Mouse (Mus musculus) midbrain, embryonic 10.5 days (tissue): ENCODE results near the gene Sucla2. TPM values are rescaled to one million over a fixed set of nuclear protein-coding genes. Genes with fewer than 3 reads are reported as not detected.
"Not testable (repeated sequence)": the region's sequence is repeated elsewhere in the genome, so short reads cannot be mapped to it uniquely, and the experiment has no call there.

Experiments used
- DNase-seq: peaks from one replicate; pipeline ENCODE4 v3.0.0-alpha.2; 2017; ENCODE audit warnings: low spot score
- H3K27ac ChIP-seq: fragments of 300-500 bp; sonication (generic); replicated peaks from 2 replicates; pipeline ENCODE4 v1.5.1; 2016; ENCODE audit warnings: mild to moderate bottlenecking
- H3K27me3 ChIP-seq: fragments of 300-500 bp; sonication (generic); 2 replicates; pipeline ENCODE4 v1.6.1; 2016; ENCODE audit warnings: low read depth, mild to moderate bottlenecking; ENCODE audit not compliant: poor library complexity, severe bottlenecking
- H3K36me3 ChIP-seq: fragments of 300-500 bp; sonication (generic); 2 replicates; pipeline ENCODE4 v1.6.1; 2016; ENCODE audit warnings: mild to moderate bottlenecking, moderate library complexity
- H3K4me1 ChIP-seq: fragments of 300-500 bp; sonication (generic); 2 replicates; pipeline ENCODE4 v1.6.1; 2016
- H3K4me3 ChIP-seq: fragments of 300-500 bp; sonication (generic); 2 replicates; pipeline ENCODE4 v1.5.1; 2016; ENCODE audit warnings: mild to moderate bottlenecking, moderate library complexity
- H3K9me3 ChIP-seq: fragments of 300-500 bp; sonication (generic); replicated peaks from 2 replicates; pipeline ENCODE4 v1.6.1; 2016; ENCODE audit warnings: mild to moderate bottlenecking
- WGBS: fragments of 180-500 bp; shearing (Covaris S2); methylation state at CpG from one replicate; pipeline ENCODE4 v1.1.7; 2016; 5-methylcytosine and 5-hydroxymethylcytosine counted together
- polyA plus RNA-seq: library from polyadenylated mRNA; unstranded; fragments of >200 nt; fragmentation: Nextera tagmentation; extraction: Ambion mirVana; gene quantifications from 2 replicates; pipeline ENCODE4 v1.2.1, GENCODE M21; 2016

Sucla2 gene
- polyA plus RNA-seq, 1 experiment from 2014 or later: 109 TPM

GRCm38 (mm10) chr14:73501283-73501682 is 23.8 kb upstream of the Sucla2 start:
- Histone ChIP-seq H3K9me3 (no peaks in the 10 kb centered on the region), H3K36me3 (no peaks in the 10 kb centered on the region), H3K4me3 (no peak overlapping the region), H3K27ac (no peak overlapping the region), H3K4me1 (no peaks in the 10 kb centered on the region), H3K27me3 (no peaks in the 10 kb centered on the region)
- DNase-seq: no peak
- WGBS: 93% methylated on average over 9 of the region's 9 CpGs

- Histone ChIP-seq H3K27me3 (no peaks in the 10 kb centered on the region), H3K4me1 (no peaks in the 10 kb centered on the region), H3K27ac (no peak overlapping the region), H3K9me3 (no peaks in the 10 kb centered on the region), H3K4me3 (no peak overlapping the region), H3K36me3 (no peaks in the 10 kb centered on the region)
- WGBS: 76% methylated on average over 6 of the region's 6 CpGs
- DNase-seq: no peak
Measured at GRCm38 (mm10) chr14:73501721-73502120, 23.4 kb upstream of the Sucla2 start.

GRCm38 (mm10) chr14:73502591-73503184 is 22.4 kb upstream of the Sucla2 start:
- Histone ChIP-seq H3K4me3 (no peak overlapping the region), H3K27me3 (no peaks in the 10 kb centered on the region), H3K4me1 (no peaks in the 10 kb centered on the region), H3K9me3 (no peaks in the 10 kb centered on the region), H3K36me3 (no peaks in the 10 kb centered on the region), H3K27ac (no peak overlapping the region)
- DNase-seq: no peak
- WGBS: 73% methylated on average over 7 of the region's 7 CpGs

DNA sequence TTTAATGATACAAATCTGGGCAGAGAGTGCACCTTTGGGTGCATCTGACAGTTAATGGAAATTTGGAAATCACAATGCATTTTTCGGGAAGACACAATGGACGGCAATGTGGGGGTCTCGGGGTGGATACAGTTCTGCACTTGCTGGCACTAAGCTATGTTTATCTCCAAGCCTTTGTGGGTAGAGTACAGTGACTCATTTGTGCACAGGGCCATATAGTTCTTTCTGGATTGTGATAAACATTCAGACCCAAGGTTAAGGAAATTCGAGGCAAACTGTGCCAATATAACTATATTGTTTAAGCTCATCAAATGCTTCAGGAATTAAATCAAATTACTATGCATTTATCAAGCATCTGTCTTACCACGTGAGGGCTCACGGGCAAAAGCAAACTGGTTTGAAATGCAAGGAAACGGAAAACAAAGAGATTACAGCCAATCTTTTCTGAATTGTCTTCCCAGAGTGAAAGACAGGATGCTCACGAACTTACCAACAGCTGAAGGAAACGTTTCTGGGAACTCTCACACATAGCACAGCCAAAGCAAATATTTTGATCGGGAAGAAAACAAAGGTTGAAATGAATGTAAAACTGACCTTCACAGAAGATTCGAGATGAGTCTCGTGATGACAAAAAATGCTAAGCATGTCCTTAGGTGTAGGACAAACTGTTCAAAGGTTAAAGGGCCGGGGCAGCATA is 21.7 kb upstream of the Sucla2 start:
- Histone ChIP-seq H3K36me3 (no peaks in the 10 kb centered on the region), H3K27ac (no peak overlapping the region), H3K4me1 (no peaks in the 10 kb centered on the region), H3K9me3 (no peaks in the 10 kb centered on the region), H3K27me3 (no peaks in the 10 kb centered on the region), H3K4me3 (no peak overlapping the region)
- DNase-seq: no peak
- WGBS: 82% methylated on average over 13 of the region's 13 CpGs

DNA sequence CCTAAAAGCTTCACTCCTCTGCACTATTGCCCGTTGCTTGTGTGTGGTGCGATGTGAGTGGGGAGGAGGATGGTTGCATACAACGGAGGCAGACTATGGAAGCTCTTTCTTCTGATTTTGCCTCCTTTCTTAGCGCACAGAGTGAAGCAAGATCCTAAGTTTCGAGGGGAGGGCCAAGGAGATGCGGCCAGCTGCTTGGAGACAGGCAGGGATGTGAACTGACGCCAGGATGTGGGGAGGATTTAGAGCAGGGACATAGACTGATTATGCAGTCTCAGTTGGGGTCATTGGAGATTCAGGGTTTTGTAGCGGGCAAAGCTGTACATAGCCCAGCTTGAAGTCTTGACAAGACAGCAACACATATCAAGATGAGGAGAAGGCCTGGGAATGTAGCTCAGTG is 18.8 kb upstream of the Sucla2 start:
- Histone ChIP-seq H3K27ac (no peak overlapping the region), H3K27me3 (no peaks in the 10 kb centered on the region)
- DNase-seq: no peak

GRCm38 (mm10) chr14:73507200-73507599 is 17.9 kb upstream of the Sucla2 start:
- no peak overlapping the region for H3K27ac ChIP-seq
- peaks cover 7% of the 10 kb centered on the region for H3K36me3 ChIP-seq
- WGBS: 93% methylated on average over 15 of the region's 15 CpGs
- DNase-seq: no peak
- no peak overlapping the region for H3K4me3 ChIP-seq
- H3K9me3 ChIP-seq: no peaks in the 10 kb centered on the region
- no peaks in the 10 kb centered on the region for H3K27me3 ChIP-seq
- H3K4me1 ChIP-seq: peaks cover 13% of the 10 kb centered on the region

More for the DNA sequence above, 18.8 kb upstream of the Sucla2 start:
- H3K9me3 ChIP-seq: no peaks in the 10 kb centered on the region
- H3K36me3 ChIP-seq: no peaks in the 10 kb centered on the region
- 61% methylated on average over 8 of the region's 8 CpGs for WGBS
- H3K4me3 ChIP-seq: no peak overlapping the region
- peaks cover 10% of the 10 kb centered on the region for H3K4me1 ChIP-seq

DNA sequence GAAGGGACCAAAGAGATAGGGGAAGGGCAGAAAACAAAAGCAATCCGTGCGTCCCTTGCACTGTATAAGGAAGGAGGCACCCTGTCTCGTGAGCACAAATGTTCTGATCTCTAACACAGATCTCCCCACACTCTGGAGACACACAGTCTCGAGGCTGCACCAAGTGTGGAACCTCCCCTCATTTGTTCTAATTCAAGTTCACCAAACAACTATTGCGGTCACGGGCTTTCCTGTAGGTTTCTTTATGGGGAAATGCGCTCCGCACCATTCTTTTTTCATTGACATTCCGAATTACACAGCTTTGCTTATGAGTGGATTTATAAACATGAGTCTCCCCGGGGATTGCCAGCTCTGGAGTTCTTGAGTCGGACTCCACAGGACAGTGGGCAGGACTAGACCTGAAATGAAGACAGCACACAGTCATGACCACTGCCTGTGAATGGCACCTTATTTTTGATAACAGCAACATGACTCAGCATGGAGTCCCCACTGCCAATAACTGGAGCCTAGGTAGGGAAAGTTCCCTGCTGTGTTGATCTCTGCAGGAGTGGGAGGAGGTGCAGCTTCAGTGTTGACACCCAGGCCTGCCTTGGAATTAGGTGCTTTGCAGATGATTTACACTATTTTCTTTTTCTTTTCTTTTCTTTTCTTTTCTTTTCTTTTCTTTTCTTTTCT is 17.3 kb upstream of the Sucla2 start:
- H3K4me3 ChIP-seq: no peak overlapping the region
- WGBS: 78% methylated on average over 11 of the region's 11 CpGs
- H3K9me3 ChIP-seq: no peaks in the 10 kb centered on the region
- H3K4me1 ChIP-seq: peaks cover 13% of the 10 kb centered on the region
- H3K36me3 ChIP-seq: peaks cover 13% of the 10 kb centered on the region
- DNase-seq: no peak
- no peak overlapping the region for H3K27ac ChIP-seq
- H3K27me3 ChIP-seq: no peaks in the 10 kb centered on the region

DNA sequence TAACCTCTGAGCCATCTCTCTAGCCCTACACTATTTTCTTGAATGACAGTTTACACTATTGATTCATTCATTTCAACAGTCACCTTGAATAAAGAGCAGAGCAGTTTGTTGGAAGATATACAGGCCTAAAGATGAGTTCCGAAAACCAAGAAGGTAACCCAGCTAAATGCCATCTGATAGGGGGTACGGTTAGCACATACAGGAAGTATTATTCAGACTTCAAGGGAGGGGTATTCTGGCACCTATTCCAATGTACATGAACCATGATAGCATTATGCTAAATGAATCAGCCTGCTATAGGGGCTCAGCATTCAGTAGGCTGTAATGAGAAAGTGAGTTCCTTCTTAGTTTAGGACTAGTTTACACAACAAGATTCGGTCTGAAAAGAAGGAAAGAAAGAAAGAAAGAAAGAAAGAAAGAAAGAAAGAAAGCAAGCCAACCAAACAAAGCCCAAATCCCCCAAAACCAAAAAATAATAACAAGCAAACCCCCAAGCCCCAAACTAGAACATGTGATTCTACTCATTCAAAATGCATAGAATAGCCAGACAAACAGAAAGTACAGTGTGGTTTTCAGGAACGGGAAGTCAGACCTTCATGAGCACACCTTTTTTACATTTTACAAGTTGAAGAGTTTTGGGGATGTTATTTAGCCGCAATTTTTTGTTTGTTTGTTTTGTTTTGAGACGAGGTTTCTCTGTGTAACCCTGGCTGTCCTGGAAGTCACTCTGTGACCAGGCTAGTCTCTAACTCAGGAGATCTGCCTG is 16.3 kb upstream of the Sucla2 start:
- Histone ChIP-seq H3K27ac (no peak overlapping the region), H3K4me1 (peaks cover 13% of the 10 kb centered on the region), H3K4me3 (no peak overlapping the region), H3K27me3 (no peaks in the 10 kb centered on the region), H3K36me3 (peaks cover 22% of the 10 kb centered on the region), H3K9me3 (no peaks in the 10 kb centered on the region)
- WGBS: 93% methylated on average over 6 of the region's 6 CpGs
- no peak for DNase-seq

DNA sequence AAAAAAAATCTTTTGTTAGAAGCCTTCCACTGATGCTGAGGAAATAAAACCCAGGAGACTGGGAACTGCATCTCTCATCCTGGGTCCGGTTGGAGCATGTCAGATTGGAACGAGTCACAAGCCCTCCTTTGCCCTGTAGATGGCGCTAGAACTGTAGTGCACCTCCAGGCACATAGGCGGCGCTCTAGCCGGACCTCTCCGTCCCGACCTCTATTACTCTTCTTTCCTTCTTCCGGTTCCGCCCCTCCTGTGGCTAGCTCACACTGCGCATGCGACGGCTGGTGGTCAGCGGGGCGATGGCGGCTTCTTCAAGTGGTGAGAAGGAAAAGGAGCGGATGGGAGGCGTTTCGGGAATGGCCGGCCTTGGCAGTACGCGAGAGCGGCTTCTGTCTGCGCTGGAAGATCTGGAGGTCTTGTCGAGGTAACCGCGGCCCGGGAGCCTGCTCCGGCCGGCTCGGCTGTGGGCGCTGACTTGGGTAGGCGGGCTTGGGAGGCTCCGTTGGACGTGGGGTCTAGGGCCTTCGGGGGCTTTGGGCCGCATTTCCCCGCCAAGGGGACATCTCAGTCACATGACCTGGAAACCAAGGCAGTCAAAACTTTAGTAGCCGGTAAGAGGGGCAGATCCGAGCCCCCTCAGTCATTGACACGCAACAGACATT is 15.2 kb upstream of the Sucla2 start, which contains the start of gene Med4:
TSS of gene Med4 (plus strand) at position 261 of the 659 bp plus-strand sequence.
- Histone ChIP-seq H3K4me3 (peak within 1 kb of the TSS; percentile 92), H3K4me1 (peaks cover 13% of the 10 kb centered on the region), H3K27ac (peak within 1 kb of the TSS; percentile 87), H3K9me3 (no peaks in the 10 kb centered on the region), H3K27me3 (no peaks in the 10 kb centered on the region), H3K36me3 (peaks cover 33% of the 10 kb centered on the region)
- WGBS: under 1% methylated on average over 41 of the region's 41 CpGs
- DNase-seq: peak; percentile 95

DNA sequence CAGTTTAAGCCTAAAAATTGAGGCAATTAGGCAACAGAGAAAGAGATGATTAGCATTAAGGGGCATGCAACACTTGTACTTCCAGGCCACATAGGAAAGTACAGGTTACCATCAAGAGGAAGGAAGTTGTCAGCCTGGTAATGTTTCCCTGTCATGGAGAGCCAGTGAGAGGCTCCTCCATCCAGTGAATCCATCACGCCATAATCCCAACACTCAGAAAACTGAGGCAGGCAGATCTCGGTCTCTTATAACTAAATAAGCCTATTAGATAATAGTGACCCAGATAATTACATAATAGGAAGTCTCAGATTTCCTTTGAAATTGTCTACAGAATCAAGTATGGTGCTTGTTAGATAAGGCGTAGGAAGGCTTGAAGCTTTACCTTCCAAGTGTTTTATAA is 983 bp upstream of the Sucla2 start:
- Histone ChIP-seq H3K36me3 (no peaks in the 10 kb centered on the region), H3K4me3 (peak overlapping the region; percentile 55), H3K9me3 (no peaks in the 10 kb centered on the region), H3K4me1 (0 out of 2 replicates have a peak, but pooled peaks cover 3% of the 10 kb centered on the region), H3K27ac (no peak overlapping the region), H3K27me3 (no peaks in the 10 kb centered on the region)
- DNase-seq: no peak
- WGBS: 82% methylated on average over 3 of the region's 3 CpGs

DNA sequence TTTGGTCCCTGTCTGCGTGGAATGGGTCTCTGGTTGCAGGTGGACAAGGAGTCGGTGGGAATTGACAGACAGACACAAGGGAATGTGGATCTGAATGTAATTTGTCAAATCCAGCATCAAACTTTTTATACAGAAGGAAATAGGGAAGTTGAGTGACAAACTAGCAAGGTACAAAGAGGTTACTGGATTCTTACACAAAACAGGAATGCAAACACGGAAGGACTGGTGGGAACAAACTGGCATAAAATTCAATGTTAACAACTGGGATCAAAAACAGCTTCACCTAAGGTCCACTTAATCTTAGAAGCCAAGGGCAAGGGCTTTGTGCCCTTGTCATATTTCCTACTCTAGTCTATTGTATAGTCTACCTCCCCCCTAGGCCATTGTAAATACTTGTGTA is 3.5 kb downstream of the Sucla2 start:
- H3K27me3 ChIP-seq, H3K9me3 ChIP-seq, H3K4me1 ChIP-seq, H3K36me3 ChIP-seq, H3K4me3 ChIP-seq, H3K27ac ChIP-seq, DNase-seq: not testable (repeated sequence)
- 89% methylated on average over 3 of the region's 3 CpGs for WGBS

DNA sequence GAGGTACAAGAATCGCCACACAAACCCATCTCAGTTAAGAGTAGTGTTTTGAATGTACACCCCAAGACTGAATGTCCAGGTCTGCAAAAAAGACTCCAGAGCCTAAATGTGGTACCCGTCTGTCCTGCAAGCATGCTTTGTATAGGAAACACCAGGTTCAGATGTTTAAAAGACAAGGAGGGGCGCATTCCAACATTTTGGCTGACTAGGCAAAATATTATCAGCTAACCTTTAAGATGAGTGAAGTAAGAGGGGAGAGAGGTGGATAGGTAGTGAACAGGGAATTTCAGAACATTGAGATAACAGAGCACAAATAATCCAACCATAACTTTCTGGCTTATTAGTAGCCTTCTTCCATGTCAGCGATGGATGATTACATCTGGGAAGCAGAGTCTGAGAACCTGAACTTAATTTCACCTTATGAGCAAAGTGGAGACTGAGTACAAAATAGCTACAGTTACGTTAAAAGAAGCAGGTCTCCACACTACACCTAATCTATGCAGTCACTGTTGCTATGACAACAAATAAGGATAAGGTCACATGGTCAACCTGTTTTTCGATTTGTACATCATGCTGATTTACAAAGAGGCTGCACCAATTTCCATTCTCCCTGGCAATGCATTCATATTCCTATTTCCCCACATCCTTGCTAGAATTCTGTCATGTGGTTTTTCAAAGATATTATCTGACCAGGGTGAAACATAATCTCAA is 8.8 kb downstream of the Sucla2 start:
- no peak overlapping the region for H3K4me3 ChIP-seq
- H3K27ac ChIP-seq: no peak overlapping the region
- no peak for DNase-seq

More for the DNA sequence above, 8.8 kb downstream of the Sucla2 start:
- no peaks in the 10 kb centered on the region for H3K36me3 ChIP-seq
- no peaks in the 10 kb centered on the region for H3K9me3 ChIP-seq
- WGBS: 79% methylated on average over 6 of the region's 6 CpGs
- no peaks in the 10 kb centered on the region for H3K27me3 ChIP-seq
- no peaks in the 10 kb centered on the region for H3K4me1 ChIP-seq
